Mouse (Mus musculus) bone marrow macrophage, adult 2 months (primary cell): ENCODE data around the gene Usf2. TPM values are rescaled to one million over a fixed set of nuclear protein-coding genes. Genes with fewer than 3 reads are reported as not detected.

Experiments used
- H3K27ac ChIP-seq: 2 replicates; pipeline ENCODE4 v1.5.1; 2012; ENCODE audit warnings: low read depth, low read length; ENCODE audit not compliant: insufficient read depth
- H3K4me1 ChIP-seq: 2 replicates; pipeline ENCODE4 v1.6.1; 2012; ENCODE audit warnings: low read length; ENCODE audit not compliant: control insufficient read depth, insufficient read depth
- H3K4me3 ChIP-seq: 2 replicates; pipeline ENCODE4 v1.5.1; 2012; ENCODE audit warnings: mild to moderate bottlenecking, low read length, moderate library complexity; ENCODE audit not compliant: insufficient read depth
- CTCF ChIP-seq: IDR thresholded peaks from 2 replicates; pipeline ENCODE4 v1.5.1; 2012; ENCODE audit warnings: low read depth, mild to moderate bottlenecking, low read length, moderate library complexity
- POLR2A ChIP-seq: IDR thresholded peaks from 2 replicates; pipeline ENCODE4 v1.6.1; 2012; ENCODE audit warnings: mild to moderate bottlenecking, low read depth, low read length, borderline replicate concordance
- polyA plus RNA-seq: library from polyadenylated mRNA; stranded (reverse); fragments of >200 nt; gene quantifications from 2 replicates; pipeline ENCODE4 v1.2.4, GENCODE M21; 2012; ENCODE audit not compliant: missing spikeins, insufficient read depth, insufficient read length

The Usf2 gene
- 208 and 246 TPM in 2 replicates for polyA plus RNA-seq

GRCm38 (mm10) chr7:30956756-30957366, at the start of gene Usf2:
TSS of gene Usf2 (minus strand) at chr7:30956803.
- H3K4me1 ChIP-seq, result peaks cover 36% of the 10 kb centered on the region
- TF ChIP-seq POLR2A, result no peak
- TF ChIP-seq CTCF, result no peak

GRCm38 (mm10) chr7:31002650-31003049, 46.0 kb upstream of the Usf2 start:
- Histone ChIP-seq H3K4me3 (peak overlapping the region; percentile 52), H3K27ac (peak overlapping the region; percentile 90)

More at GRCm38 (mm10) chr7:30956756-30957366, at the start of gene Usf2:
- Histone ChIP-seq H3K4me3 (peak within 1 kb of the TSS; percentile 89), H3K27ac (peak within 1 kb of the TSS; percentile 91)

GRCm38 (mm10) chr7:31000505-31001020, 44.0 kb upstream of the Usf2 start:
- Histone ChIP-seq H3K27ac (peak overlapping the region; percentile 90), H3K4me1 (peaks cover 43% of the 10 kb centered on the region), H3K4me3 (peak overlapping the region; percentile 24)
- TF ChIP-seq CTCF, result no peak

More at GRCm38 (mm10) chr7:31002650-31003049, 46.0 kb upstream of the Usf2 start:
- no peak for TF ChIP-seq CTCF
- TF ChIP-seq POLR2A, result no peak
- H3K4me1 ChIP-seq, result peaks cover 52% of the 10 kb centered on the region

- no peak for TF ChIP-seq POLR2A
- no peak for TF ChIP-seq CTCF
- peaks cover 37% of the 10 kb centered on the region for H3K4me1 ChIP-seq
- no peak overlapping the region for H3K27ac ChIP-seq
- no peak overlapping the region for H3K4me3 ChIP-seq
Measured at GRCm38 (mm10) chr7:30996491-30996890, 39.9 kb upstream of the Usf2 start.

GRCm38 (mm10) chr7:30993986-30994385, 37.4 kb upstream of the Usf2 start:
- no peak overlapping the region for H3K27ac ChIP-seq
- H3K4me1 ChIP-seq, result peaks cover 23% of the 10 kb centered on the region
- no peak for TF ChIP-seq CTCF

GRCm38 (mm10) chr7:30992148-30992547, 35.5 kb upstream of the Usf2 start:
- TF ChIP-seq POLR2A (no peak), CTCF (no peak)
- no peak overlapping the region for H3K4me3 ChIP-seq
- H3K4me1 ChIP-seq, result peaks cover 26% of the 10 kb centered on the region
- H3K27ac ChIP-seq, result no peak overlapping the region

More at GRCm38 (mm10) chr7:30993986-30994385, 37.4 kb upstream of the Usf2 start:
- H3K4me3 ChIP-seq, result no peak overlapping the region

- Histone ChIP-seq H3K27ac (no peak overlapping the region), H3K4me3 (no peak overlapping the region), H3K4me1 (peaks cover 19% of the 10 kb centered on the region)
- TF ChIP-seq CTCF, result no peak
- TF ChIP-seq POLR2A, result no peak
Measured at GRCm38 (mm10) chr7:30988519-30989162, 32.0 kb upstream of the Usf2 start.

- TF ChIP-seq CTCF (no peak), POLR2A (no peak)
Measured at GRCm38 (mm10) chr7:30985357-30985756, 28.8 kb upstream of the Usf2 start.

GRCm38 (mm10) chr7:30981703-30982102, 25.1 kb upstream of the Usf2 start:
- H3K4me1 ChIP-seq, result no peaks in the 10 kb centered on the region
- H3K27ac ChIP-seq, result no peak overlapping the region
- H3K4me3 ChIP-seq, result no peak overlapping the region
- TF ChIP-seq CTCF, result no peak
- TF ChIP-seq POLR2A, result no peak

More at GRCm38 (mm10) chr7:30985357-30985756, 28.8 kb upstream of the Usf2 start:
- peaks cover 14% of the 10 kb centered on the region for H3K4me1 ChIP-seq
- no peak overlapping the region for H3K4me3 ChIP-seq
- no peak overlapping the region for H3K27ac ChIP-seq

GRCm38 (mm10) chr7:30973501-30974289, 17.1 kb upstream of the Usf2 start, which contains the start of gene Fam187b:
TSS of gene Fam187b (plus strand) at chr7:30973790.
- no peaks in the 10 kb centered on the region for H3K4me1 ChIP-seq
- peak within 1 kb of the TSS; percentile 56 for H3K27ac ChIP-seq
- no peak for TF ChIP-seq POLR2A
- TF ChIP-seq CTCF, result peak; percentile 71
- H3K4me3 ChIP-seq, result peak within 1 kb of the TSS; percentile 61
